Mouse (Mus musculus) intestine, embryonic 15.5 days (tissue): ENCODE data around the gene Dhrs1. TPM values are rescaled to one million over a fixed set of nuclear protein-coding genes. Genes with fewer than 3 reads are reported as not detected.
A peak's percentile ranks its signal among the peaks of the same experiment; 100 is the strongest.
"Not testable (repeated sequence)": the region's sequence is repeated elsewhere in the genome, so short reads cannot be mapped to it uniquely, and the experiment has no call there.

Experiments
- ATAC-seq: fragments of 200-750 bp; cut with Nextera tagmentation; 2 replicates; pipeline ENCODE4 v1.8.0; 2017; ENCODE audit warnings: moderate TSS enrichment, moderate library complexity
- H3K27ac ChIP-seq: fragments of 300-500 bp; sonication (generic); 2 replicates; pipeline ENCODE4 v1.5.1; 2015; ENCODE audit warnings: mild to moderate bottlenecking, inconsistent platforms
- H3K27me3 ChIP-seq: fragments of 300-500 bp; sonication (generic); replicated peaks from 2 replicates; pipeline ENCODE4 v1.6.1; 2015; ENCODE audit warnings: inconsistent platforms
- H3K36me3 ChIP-seq: fragments of 300-500 bp; sonication (generic); 2 replicates; pipeline ENCODE4 v1.6.1; 2015; ENCODE audit warnings: inconsistent platforms
- H3K4me1 ChIP-seq: fragments of 300-500 bp; sonication (generic); replicated peaks from 2 replicates; pipeline ENCODE4 v1.6.1; 2015; ENCODE audit warnings: inconsistent platforms
- H3K4me2 ChIP-seq: fragments of 300-500 bp; sonication (generic); replicated peaks from 2 replicates; pipeline ENCODE4 v1.6.1; 2015; ENCODE audit warnings: mild to moderate bottlenecking, inconsistent platforms
- H3K4me3 ChIP-seq: fragments of 300-500 bp; sonication (generic); replicated peaks from 2 replicates; pipeline ENCODE4 v1.5.1; 2015; ENCODE audit warnings: inconsistent platforms
- H3K9ac ChIP-seq: fragments of 300-500 bp; sonication (generic); 2 replicates; pipeline ENCODE4 v1.6.1; 2015; ENCODE audit warnings: inconsistent platforms
- H3K9me3 ChIP-seq: fragments of 300-500 bp; sonication (generic); 2 replicates; pipeline ENCODE4 v1.6.1; 2016; ENCODE audit warnings: inconsistent platforms
- WGBS: fragments of 180-500 bp; shearing (Covaris S2); methylation state at CpG from one replicate; pipeline ENCODE4 v1.1.7; 2015; 5-methylcytosine and 5-hydroxymethylcytosine counted together
- polyA plus RNA-seq: library from polyadenylated mRNA; unstranded; fragments of >200 nt; fragmentation: Nextera tagmentation; extraction: Ambion mirVana; gene quantifications from 2 replicates; pipeline ENCODE4 v1.2.1, GENCODE M21; 2015

Dhrs1 gene
- polyA plus RNA-seq, 1 experiment from 2014 or later: 99.4 TPM

DNA sequence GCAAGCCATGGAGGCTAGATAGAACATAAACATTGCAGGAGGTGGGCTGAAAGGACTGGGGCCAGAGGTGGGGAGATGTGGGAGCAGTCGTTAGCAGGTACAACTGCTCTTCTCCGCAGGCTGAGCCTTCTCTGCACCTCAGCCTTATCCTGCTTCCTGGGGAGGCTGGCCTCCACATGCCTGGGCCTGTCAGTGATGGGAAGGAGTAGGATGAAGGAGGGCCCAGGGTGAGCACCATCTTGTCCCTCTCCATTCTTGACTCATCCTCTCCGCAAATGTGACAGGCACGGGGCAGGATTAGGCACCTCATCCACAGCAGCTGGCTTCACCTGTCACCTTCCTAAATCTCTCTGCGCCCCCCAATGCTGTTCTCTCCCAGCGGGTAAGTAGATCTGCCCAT is 15.7 kb upstream of the Dhrs1 start, which contains the start of gene Ltb4r2:
Ltb4r2 (plus strand) TSS at position 266 of the 400 bp plus-strand sequence.
- peak within 1 kb of the TSS; percentile 100 for H3K4me2 ChIP-seq
- 0 out of 2 replicates have a peak within 1 kb of the TSS, but pooled peaks have one; percentile 48 for H3K27ac ChIP-seq
- H3K9ac ChIP-seq: peak within 1 kb of the TSS; percentile 74
- H3K4me3 ChIP-seq: peak within 1 kb of the TSS; percentile 52
- H3K27me3 ChIP-seq: peaks cover 18% of the 10 kb centered on the region
- 74% methylated on average over 6 of the region's 6 CpGs for WGBS
- no peaks in the 10 kb centered on the region for H3K36me3 ChIP-seq
- H3K4me1 ChIP-seq: peaks cover 11% of the 10 kb centered on the region
- H3K9me3 ChIP-seq: no peaks in the 10 kb centered on the region
- no peak for ATAC-seq

DNA sequence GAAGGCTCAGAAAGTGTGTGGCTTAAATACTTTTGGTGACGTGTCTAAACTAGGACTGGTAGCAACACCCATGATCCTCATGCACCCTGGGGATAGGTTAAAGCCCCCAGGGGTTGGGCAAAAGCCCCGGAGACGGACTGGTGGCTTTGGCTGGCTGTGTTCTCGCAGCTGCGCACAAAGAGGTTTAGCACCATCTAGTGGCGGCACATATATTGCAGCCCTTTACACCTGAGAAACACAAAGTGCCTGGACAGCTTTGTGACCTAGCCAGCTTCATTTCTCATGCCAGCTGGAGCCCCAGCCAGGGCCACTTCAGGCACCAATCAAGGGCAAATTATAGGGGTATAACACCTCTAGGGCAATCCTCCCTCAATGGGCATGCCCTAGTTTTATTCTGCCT is 14.7 kb upstream of the Dhrs1 start:
- ATAC-seq: peak; percentile 2; the same call in 1 of the 2 replicates
- Histone ChIP-seq H3K4me2 (peak overlapping the region; percentile 49), H3K27me3 (peaks cover 14% of the 10 kb centered on the region), H3K4me1 (peaks cover 11% of the 10 kb centered on the region), H3K4me3 (peak overlapping the region; percentile 3; the same call in 1 of the 2 replicates)
- H3K36me3 ChIP-seq, H3K27ac ChIP-seq, H3K9ac ChIP-seq, H3K9me3 ChIP-seq: not testable (repeated sequence)
- 0% methylated on average over 6 of the region's 6 CpGs for WGBS

DNA sequence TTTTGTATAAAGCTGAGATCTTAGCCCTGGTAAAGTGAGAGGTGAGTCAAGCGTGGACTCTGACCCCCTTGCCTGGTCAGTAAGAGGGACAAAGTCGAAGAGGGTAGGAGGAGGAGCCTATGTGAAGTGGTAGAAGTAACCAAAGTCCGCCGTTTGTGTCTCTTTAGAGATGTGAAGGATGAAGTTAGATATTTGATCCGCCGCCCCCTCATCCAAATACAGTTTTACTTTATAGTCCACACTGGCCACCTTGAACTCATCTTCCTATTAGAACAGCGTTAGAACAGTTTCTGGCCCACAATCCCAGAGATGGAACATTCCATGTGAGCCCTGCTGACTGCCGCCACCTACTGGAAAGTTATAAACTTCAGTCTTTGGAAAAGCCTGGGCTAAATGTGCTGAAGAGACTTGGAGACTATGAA is 12.9 kb upstream of the Dhrs1 start, which contains the start of gene Cideb:
Cideb (minus strand) TSS at position 96 of the 422 bp plus-strand sequence.
- H3K27ac ChIP-seq: peak within 1 kb of the TSS; percentile 66
- no peak within 1 kb of the TSS for H3K9ac ChIP-seq
- 14% methylated on average over 8 of the region's 8 CpGs for WGBS
- peak; percentile 82 for ATAC-seq
- H3K4me3 ChIP-seq: peak within 1 kb of the TSS; percentile 8; the same call in 1 of the 2 replicates
- peaks cover 11% of the 10 kb centered on the region for H3K4me1 ChIP-seq
- peaks cover 20% of the 10 kb centered on the region for H3K36me3 ChIP-seq
- peak within 1 kb of the TSS; percentile 44 for H3K4me2 ChIP-seq
- H3K27me3 ChIP-seq: peaks cover 11% of the 10 kb centered on the region
- H3K9me3 ChIP-seq: no peaks in the 10 kb centered on the region

DNA sequence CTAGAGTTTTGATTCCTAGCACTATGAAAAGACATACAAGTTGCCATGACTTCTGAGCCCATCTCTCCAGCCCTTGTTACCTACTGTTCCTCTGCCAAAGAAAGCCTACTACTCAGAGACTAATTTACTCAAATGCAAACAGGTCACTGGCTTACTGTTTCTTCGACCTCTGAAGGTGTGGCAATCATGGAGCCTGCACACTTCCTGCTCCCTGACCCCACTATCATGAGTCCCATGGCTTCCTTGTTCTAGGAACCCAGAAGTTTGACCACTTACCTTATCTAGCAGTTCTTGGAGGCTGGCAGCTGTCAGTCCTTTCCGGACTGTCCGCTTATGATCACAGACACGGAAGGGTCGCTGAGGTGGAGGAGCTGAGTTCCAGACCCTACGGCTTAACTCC is 12.1 kb upstream of the Dhrs1 start:
- peak overlapping the region; percentile 44 for H3K4me2 ChIP-seq
- H3K36me3 ChIP-seq: peaks cover 27% of the 10 kb centered on the region
- no peaks in the 10 kb centered on the region for H3K9me3 ChIP-seq
- H3K4me1 ChIP-seq: peaks cover 8% of the 10 kb centered on the region
- 72% methylated on average over 6 of the region's 6 CpGs for WGBS
- no peak overlapping the region for H3K9ac ChIP-seq
- H3K4me3 ChIP-seq: peak overlapping the region; percentile 8; the same call in 1 of the 2 replicates
- peaks cover 11% of the 10 kb centered on the region for H3K27me3 ChIP-seq
- ATAC-seq: peak; percentile 31; the same call in 1 of the 2 replicates
- H3K27ac ChIP-seq: peak overlapping the region; percentile 66; the same call in 1 of the 2 replicates

DNA sequence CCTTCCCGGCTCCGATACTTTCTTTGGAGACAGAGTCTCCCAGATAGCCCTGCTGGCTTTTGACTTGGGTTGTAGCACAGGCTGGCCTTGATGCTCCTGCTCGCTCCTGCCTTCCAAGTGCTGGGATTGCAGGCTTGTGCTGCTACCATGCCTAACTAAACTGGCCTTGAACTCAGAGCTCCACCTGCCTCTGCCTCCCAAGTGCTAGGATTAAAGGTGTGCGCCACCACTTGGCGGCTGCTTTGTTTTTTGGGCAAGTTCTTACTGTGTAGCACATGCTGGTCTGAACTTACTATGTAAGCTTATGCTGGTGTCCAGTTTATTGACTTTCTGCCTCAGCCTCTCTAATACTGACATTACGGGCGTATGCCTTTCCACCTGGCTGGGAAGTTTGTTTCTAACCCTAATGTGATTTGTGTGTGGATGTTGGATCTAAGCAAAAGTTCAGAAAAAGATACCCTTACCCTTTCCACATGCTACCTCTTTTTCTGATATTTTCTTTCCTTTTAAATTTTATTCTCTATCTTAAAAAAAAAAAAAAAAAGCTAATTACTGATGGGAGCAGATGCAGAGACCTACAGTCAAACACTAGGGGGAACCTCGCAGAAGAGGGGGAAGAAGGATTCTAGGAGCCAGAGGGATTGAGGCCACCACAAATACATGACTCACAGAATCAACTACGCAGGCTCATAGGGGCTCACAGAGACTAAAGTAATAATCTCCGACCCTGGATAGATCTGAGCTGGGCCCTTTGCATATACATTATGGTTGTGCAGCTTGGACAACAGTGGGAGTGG is 1.8 kb upstream of the Dhrs1 start:
- Histone ChIP-seq H3K4me1 (peaks cover 26% of the 10 kb centered on the region), H3K4me2 (peak overlapping the region; percentile 89), H3K9ac (no peak overlapping the region), H3K36me3 (peaks cover 28% of the 10 kb centered on the region), H3K9me3 (no peaks in the 10 kb centered on the region), H3K4me3 (no peak overlapping the region), H3K27ac (no peak overlapping the region), H3K27me3 (no peaks in the 10 kb centered on the region)
- WGBS: 89% methylated on average over 10 of the region's 10 CpGs
- ATAC-seq: no peak

DNA sequence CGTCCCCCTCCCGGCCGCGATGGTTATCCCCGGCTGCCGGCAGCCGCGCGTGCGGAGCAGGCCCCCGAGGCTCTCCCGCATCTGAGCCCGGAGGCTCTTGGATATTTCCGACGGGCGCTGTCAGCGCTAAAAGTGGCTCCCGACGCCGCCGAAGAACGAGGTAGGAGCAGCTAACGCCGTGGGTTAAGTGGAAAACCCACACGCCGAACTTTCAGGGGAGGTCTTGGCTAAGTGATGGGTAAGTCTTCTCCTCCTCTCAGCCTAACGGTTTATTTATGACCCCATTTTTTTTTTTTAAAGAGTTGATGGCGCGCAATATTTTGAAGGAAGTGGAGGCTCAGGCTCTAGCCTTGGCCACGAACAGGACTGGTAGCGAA is 359 bp upstream of the Dhrs1 start:
- H3K27ac ChIP-seq: peak overlapping the region; percentile 51; the same call in 1 of the 2 replicates
- peak overlapping the region; percentile 89 for H3K4me2 ChIP-seq
- peak overlapping the region; percentile 81 for H3K9ac ChIP-seq
- under 1% methylated on average over 31 of the region's 31 CpGs for WGBS
- peaks cover 17% of the 10 kb centered on the region; the same call in 1 of the 2 replicates for H3K36me3 ChIP-seq
- peaks cover 26% of the 10 kb centered on the region for H3K4me1 ChIP-seq
- peak overlapping the region; percentile 92 for H3K4me3 ChIP-seq
- H3K9me3 ChIP-seq: no peaks in the 10 kb centered on the region
- ATAC-seq: no peak
- H3K27me3 ChIP-seq: no peaks in the 10 kb centered on the region

DNA sequence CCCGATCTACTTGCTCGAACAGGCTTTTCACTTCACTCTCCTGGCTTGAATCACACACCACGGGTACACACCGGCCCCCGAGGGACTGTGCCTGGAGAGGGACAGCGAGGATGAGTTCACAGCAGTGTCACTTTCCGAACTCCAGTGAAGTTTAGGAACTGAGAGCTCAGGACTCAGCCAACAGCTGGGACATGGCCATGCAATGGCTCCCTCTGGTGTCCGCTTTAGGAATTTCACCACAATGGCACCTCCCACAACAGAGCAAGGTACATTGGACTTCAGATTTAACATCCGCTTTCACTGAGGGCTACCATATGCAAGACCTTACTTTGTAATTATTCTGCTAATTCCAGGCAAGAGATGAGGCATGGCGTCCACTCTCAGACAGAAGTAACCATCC is 1.8 kb downstream of the Dhrs1 start:
- H3K4me1 ChIP-seq: peaks cover 26% of the 10 kb centered on the region
- no peaks in the 10 kb centered on the region for H3K9me3 ChIP-seq
- H3K9ac ChIP-seq: 0 out of 2 replicates have a peak overlapping the region, but pooled peaks have one; percentile 30
- H3K36me3 ChIP-seq: peaks cover 8% of the 10 kb centered on the region
- no peaks in the 10 kb centered on the region for H3K27me3 ChIP-seq
- 17% methylated on average over 10 of the region's 10 CpGs for WGBS
- peak overlapping the region; percentile 10; the same call in 1 of the 2 replicates for H3K4me3 ChIP-seq
- peak overlapping the region; percentile 48 for H3K4me2 ChIP-seq
- H3K27ac ChIP-seq: no peak overlapping the region
- ATAC-seq: peak; percentile 72

DNA sequence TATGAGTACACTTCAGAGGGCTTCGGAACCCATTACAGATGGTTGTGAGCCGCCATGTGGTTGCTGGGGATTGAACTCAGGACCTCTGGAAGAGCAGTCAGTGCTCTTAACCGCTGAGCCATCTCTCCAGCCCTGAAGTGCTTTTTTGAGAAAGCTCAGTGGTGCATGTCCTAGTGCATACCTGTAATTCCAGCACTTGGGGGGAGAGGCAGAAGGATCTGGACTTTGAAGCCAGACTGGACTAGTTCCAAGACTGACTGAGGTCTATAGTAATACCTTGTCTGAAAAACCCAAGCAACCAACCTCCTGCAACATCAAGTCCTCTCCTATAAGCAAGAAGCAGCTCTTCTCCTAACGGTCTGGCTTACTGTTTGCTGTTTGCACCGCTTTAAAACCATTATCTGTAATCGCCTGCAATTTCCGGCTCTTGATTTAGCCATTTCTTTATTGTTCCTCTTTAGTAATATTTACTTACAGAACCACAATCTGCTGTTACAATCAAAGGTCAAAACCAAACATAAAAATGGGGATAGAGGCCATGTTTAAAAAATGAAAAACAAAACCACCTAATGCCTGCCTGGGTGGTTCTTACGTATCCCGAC is 8.3 kb downstream of the Dhrs1 start:
- WGBS: 75% methylated on average over 9 of the region's 9 CpGs
- no peak for ATAC-seq
- H3K4me1 ChIP-seq: 0 out of 2 replicates have a peak, but pooled peaks cover 21% of the 10 kb centered on the region
- no peak overlapping the region for H3K9ac ChIP-seq
- no peaks in the 10 kb centered on the region for H3K27me3 ChIP-seq
- peaks cover 13% of the 10 kb centered on the region for H3K36me3 ChIP-seq
- no peak overlapping the region for H3K27ac ChIP-seq
- H3K4me3 ChIP-seq: no peak overlapping the region
- H3K4me2 ChIP-seq: no peak overlapping the region
- H3K9me3 ChIP-seq: no peaks in the 10 kb centered on the region

DNA sequence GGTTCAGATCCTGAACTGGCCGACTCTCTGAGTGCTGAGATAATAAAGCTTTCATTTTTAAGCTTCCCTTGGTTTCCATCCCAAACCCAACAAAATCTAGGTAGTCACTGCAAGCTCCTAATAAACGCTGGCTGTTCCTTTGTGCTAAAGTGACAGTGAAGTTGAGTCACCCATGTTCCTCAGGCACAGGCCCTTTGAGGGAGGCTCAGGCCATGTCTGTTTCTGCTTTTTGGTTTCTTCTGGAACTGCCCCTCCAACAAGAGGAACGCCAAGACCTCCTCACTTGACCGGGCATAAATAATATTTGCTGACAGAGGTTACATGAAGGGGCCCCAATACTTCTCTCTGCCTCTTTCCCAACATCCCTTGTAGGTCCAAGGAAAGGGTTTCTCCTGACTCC is 9.7 kb downstream of the Dhrs1 start:
- H3K4me1 ChIP-seq: 0 out of 2 replicates have a peak, but pooled peaks cover 21% of the 10 kb centered on the region
- WGBS: 56% methylated on average over 4 of the region's 4 CpGs
- no peaks in the 10 kb centered on the region for H3K27me3 ChIP-seq
- H3K9me3 ChIP-seq: no peaks in the 10 kb centered on the region
- no peak overlapping the region for H3K4me3 ChIP-seq
- H3K27ac ChIP-seq: peak overlapping the region; percentile 34; the same call in 1 of the 2 replicates
- peaks cover 13% of the 10 kb centered on the region for H3K36me3 ChIP-seq
- no peak overlapping the region for H3K9ac ChIP-seq
- peak overlapping the region; percentile 26; the same call in 1 of the 2 replicates for H3K4me2 ChIP-seq
- ATAC-seq: no peak

DNA sequence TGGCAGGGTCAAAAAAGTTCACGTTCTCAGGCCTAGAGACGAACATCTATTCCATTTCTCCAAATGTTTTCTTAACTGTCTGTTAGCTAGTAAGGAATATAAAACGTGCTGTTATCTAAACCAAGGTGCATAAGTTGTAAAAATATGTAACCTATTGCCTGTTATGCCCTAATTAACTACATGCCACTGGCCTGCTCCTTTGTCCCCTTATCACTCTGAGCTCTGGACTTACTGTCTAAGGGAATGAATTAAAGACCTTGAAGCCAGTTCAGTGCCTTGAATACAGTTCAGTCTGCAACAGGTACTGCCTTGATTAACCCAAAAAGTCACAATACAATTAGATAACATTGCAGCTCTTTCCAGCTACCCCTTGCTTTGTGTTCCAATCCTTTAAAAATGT is 10.2 kb downstream of the Dhrs1 start:
- Histone ChIP-seq H3K36me3 (peaks cover 10% of the 10 kb centered on the region), H3K4me1 (0 out of 2 replicates have a peak, but pooled peaks cover 21% of the 10 kb centered on the region), H3K27me3 (no peaks in the 10 kb centered on the region), H3K4me3 (no peak overlapping the region), H3K9ac (no peak overlapping the region), H3K9me3 (no peaks in the 10 kb centered on the region), H3K27ac (peak overlapping the region; percentile 34; the same call in 1 of the 2 replicates), H3K4me2 (0 out of 2 replicates have a peak overlapping the region, but pooled peaks have one; percentile 26)
- 30% methylated on average over 3 of the region's 3 CpGs for WGBS
- peak; percentile 82 for ATAC-seq

DNA sequence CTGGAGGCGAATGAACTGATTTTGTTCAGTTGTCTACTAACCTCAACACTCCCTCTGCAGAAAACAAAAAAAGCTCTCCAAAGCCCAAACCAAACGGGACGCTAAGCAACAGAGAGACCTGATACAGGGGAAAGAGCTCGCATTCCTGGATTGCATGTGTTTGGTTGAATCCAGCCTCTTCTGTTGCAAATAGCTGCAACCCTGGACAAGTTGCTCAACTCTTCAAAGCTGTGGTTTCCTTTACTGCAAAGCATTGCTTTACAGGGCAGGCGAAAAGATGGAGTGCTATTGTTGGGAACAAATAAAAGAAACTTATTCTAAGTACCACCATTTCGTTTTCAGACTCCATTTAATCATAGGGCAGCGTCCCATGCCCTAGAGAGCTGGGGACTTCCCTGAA is 10.6 kb downstream of the Dhrs1 start:
- H3K9ac ChIP-seq: no peak overlapping the region
- H3K9me3 ChIP-seq: no peaks in the 10 kb centered on the region
- ATAC-seq: peak; percentile 20
- 0 out of 2 replicates have a peak, but pooled peaks cover 21% of the 10 kb centered on the region for H3K4me1 ChIP-seq
- no peak overlapping the region for H3K4me2 ChIP-seq
- H3K4me3 ChIP-seq: no peak overlapping the region
- no peak overlapping the region for H3K27ac ChIP-seq
- H3K36me3 ChIP-seq: peaks cover 6% of the 10 kb centered on the region; the same call in 1 of the 2 replicates
- WGBS: 62% methylated on average over 7 of the region's 7 CpGs
- H3K27me3 ChIP-seq: no peaks in the 10 kb centered on the region

DNA sequence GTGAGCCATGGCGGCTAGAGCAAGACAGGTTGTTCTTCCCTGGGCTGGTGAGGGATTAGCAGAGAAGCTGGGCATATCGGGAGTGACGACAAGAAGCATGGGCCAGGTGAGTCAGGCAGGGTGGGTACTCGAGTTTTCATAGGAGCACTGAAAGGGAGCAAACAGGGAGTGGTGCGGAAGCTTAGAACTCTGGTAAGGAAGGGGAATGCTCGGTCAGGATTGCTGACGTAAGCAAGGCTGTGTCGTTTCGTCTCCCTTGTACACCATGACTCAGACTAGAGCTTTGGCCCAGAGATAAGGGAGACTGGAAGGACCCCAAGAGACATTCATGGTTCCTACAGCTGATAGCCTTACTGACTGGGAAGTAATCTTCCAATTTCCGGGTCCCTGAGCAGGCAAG is 11.6 kb downstream of the Dhrs1 start:
- no peak overlapping the region for H3K4me3 ChIP-seq
- WGBS: 55% methylated on average over 10 of the region's 10 CpGs
- peak; percentile 59 for ATAC-seq
- H3K27me3 ChIP-seq: no peaks in the 10 kb centered on the region
- H3K9ac ChIP-seq: no peak overlapping the region
- H3K27ac ChIP-seq: no peak overlapping the region
- peaks cover 5% of the 10 kb centered on the region; the same call in 1 of the 2 replicates for H3K36me3 ChIP-seq
- no peak overlapping the region for H3K4me2 ChIP-seq
- H3K4me1 ChIP-seq: 0 out of 2 replicates have a peak, but pooled peaks cover 21% of the 10 kb centered on the region
- H3K9me3 ChIP-seq: no peaks in the 10 kb centered on the region
